Mouse (Mus musculus) gastrocnemius, postnatal 14 days (tissue): ENCODE results near the gene Trp53tg5. TPM values are rescaled to one million over a fixed set of nuclear protein-coding genes. Genes with fewer than 3 reads are reported as not detected.

Source experiments
- total RNA-seq, 2 experiments: library from RNA; stranded (reverse); gene quantifications; 2 replicates each; pipeline ENCODE4 v1.2.3; 2021

Gene Trp53tg5
- total RNA-seq, 2 experiments from 2014 or later: not detected

Other genes with a start within 250 kb of the Trp53tg5 start
- not detected for gene Svs2, start 235.3 kb downstream of the Trp53tg5 start, total RNA-seq
- not detected for gene Svs3b, start 217.1 kb downstream of the Trp53tg5 start, total RNA-seq
- gene Svs4, start 195.3 kb downstream of the Trp53tg5 start, total RNA-seq: not detected
- gene Svs3a, start 184.5 kb downstream of the Trp53tg5 start, total RNA-seq: not detected
- not detected for gene Svs6, start 157.0 kb downstream of the Trp53tg5 start, total RNA-seq
- not detected for gene Svs5, start 141.0 kb downstream of the Trp53tg5 start, total RNA-seq
- gene Slpi, start 84.6 kb downstream of the Trp53tg5 start, total RNA-seq: under 1 TPM; 0.64 to 0.66 TPM
- under 1 TPM in 1 of 2 experiments, not detected in 1; 0.07 TPM for gene Rbpjl, start 70.6 kb downstream of the Trp53tg5 start, total RNA-seq
- 1 to 10 TPM; 3.7 to 5.4 TPM for gene Matn4, start 68.6 kb downstream of the Trp53tg5 start, total RNA-seq
- 10 to 100 TPM; 45.1 to 72.6 TPM for gene Sdc4, start 29.8 kb downstream of the Trp53tg5 start, total RNA-seq
- 10 to 100 TPM; 15.0 to 15.6 TPM for gene Sys1, start 16.8 kb downstream of the Trp53tg5 start, total RNA-seq
- gene Gm20458, start 12.8 kb downstream of the Trp53tg5 start, total RNA-seq: 1 to 10 TPM in 1 of 2 experiments, under 1 TPM in 1; 0.62 to 2.6 TPM
- 10 to 100 TPM; 14.6 to 20.6 TPM for gene Dbndd2, start 12.4 kb upstream of the Trp53tg5 start, total RNA-seq
- gene Pigt, start 23.8 kb upstream of the Trp53tg5 start, total RNA-seq: 10 to 100 TPM; 36.8 to 41.0 TPM
- not detected for gene Wfdc2, start 88.7 kb upstream of the Trp53tg5 start, total RNA-seq
- gene Spint3, start 99.7 kb upstream of the Trp53tg5 start, total RNA-seq: not detected
- gene Wfdc6a, start 111.7 kb upstream of the Trp53tg5 start, total RNA-seq: not detected
- not detected for gene Eppin, start 119.9 kb upstream of the Trp53tg5 start, total RNA-seq
- gene Wfdc6b, start 139.8 kb upstream of the Trp53tg5 start, total RNA-seq: not detected
- not detected for gene Wfdc8, start 139.9 kb upstream of the Trp53tg5 start, total RNA-seq
- gene Wfdc16, start 165.1 kb upstream of the Trp53tg5 start, total RNA-seq: not detected
- not detected for gene Wfdc10, start 182.3 kb upstream of the Trp53tg5 start, total RNA-seq
- not detected for gene Wfdc9, start 182.9 kb upstream of the Trp53tg5 start, total RNA-seq
- not detected for gene Wfdc11, start 200.4 kb upstream of the Trp53tg5 start, total RNA-seq
- not detected for gene Wfdc13, start 211.4 kb upstream of the Trp53tg5 start, total RNA-seq
- not detected for gene Spint4, start 224.8 kb upstream of the Trp53tg5 start, total RNA-seq
- gene Spint5, start 241.6 kb upstream of the Trp53tg5 start, total RNA-seq: not detected